Mouse (Mus musculus) heart, postnatal 0 days (tissue): ENCODE results near the gene Rpf2. TPM values are rescaled to one million over a fixed set of nuclear protein-coding genes. Genes with fewer than 3 reads are reported as not detected.

Experiments used
- ATAC-seq: fragments of 200-750 bp; cut with Nextera tagmentation; 2 replicates; pipeline ENCODE4 v1.8.0; 2017; ENCODE audit warnings: low read depth, moderate number of reproducible peaks, moderate library complexity; ENCODE audit not compliant: insufficient read depth
- DNase-seq: peaks from one replicate; pipeline ENCODE4 v3.0.0-alpha.2; 2016; ENCODE audit warnings: low spot score
- H3K27ac ChIP-seq: fragments of 300-500 bp; sonication (generic); 2 replicates; pipeline ENCODE4 v1.5.1; 2014; ENCODE audit warnings: low read depth, mild to moderate bottlenecking
- H3K27me3 ChIP-seq: fragments of 300-500 bp; sonication (generic); 2 replicates; pipeline ENCODE4 v1.6.1; 2014; ENCODE audit warnings: low read length, mixed read lengths; ENCODE audit not compliant: control insufficient read depth, insufficient read depth
- H3K36me3 ChIP-seq: fragments of 300-500 bp; sonication (generic); replicated peaks from 2 replicates; pipeline ENCODE4 v1.6.1; 2014; ENCODE audit warnings: low read length, mixed read lengths; ENCODE audit not compliant: control insufficient read depth, insufficient read depth
- H3K4me1 ChIP-seq: fragments of 300-500 bp; sonication (generic); 2 replicates; pipeline ENCODE4 v1.6.1; 2014; ENCODE audit warnings: antibody characterized with exemption; ENCODE audit not compliant: control insufficient read depth, insufficient read depth
- H3K4me2 ChIP-seq: fragments of 300-500 bp; sonication (generic); 2 replicates; pipeline ENCODE4 v1.6.1; 2014; ENCODE audit warnings: low read depth, mild to moderate bottlenecking, low read length, moderate library complexity
- H3K4me3 ChIP-seq: fragments of 300-500 bp; sonication (generic); 2 replicates; pipeline ENCODE4 v1.5.1; 2014; ENCODE audit warnings: low read depth, low read length
- H3K9ac ChIP-seq: fragments of 300-500 bp; sonication (generic); replicated peaks from 2 replicates; pipeline ENCODE4 v1.6.1; 2014; ENCODE audit warnings: low read depth, low read length, mixed read lengths
- H3K9me3 ChIP-seq: fragments of 300-500 bp; sonication (generic); replicated peaks from 2 replicates; pipeline ENCODE4 v1.6.1; 2016; ENCODE audit warnings: low read length; ENCODE audit not compliant: control insufficient read depth
- CTCF ChIP-seq: IDR thresholded peaks from 2 replicates; pipeline ENCODE4 v1.5.1; 2016; ENCODE audit warnings: antibody characterized with exemption, control low read depth, low read depth
- EP300 ChIP-seq: IDR thresholded peaks from 2 replicates; pipeline ENCODE4 v1.6.1; 2016; ENCODE audit warnings: antibody characterized with exemption, low read depth
- WGBS: fragments of 180-500 bp; shearing (Covaris S2); extraction: QIAGEN DNeasy Blood & Tissue Kit; methylation state at CpG from one replicate; pipeline ENCODE4 v1.1.7; 2014; 5-methylcytosine and 5-hydroxymethylcytosine counted together
- polyA plus RNA-seq: library from polyadenylated mRNA; unstranded; fragments of >200 nt; fragmentation: Nextera tagmentation; extraction: Ambion mirVana; gene quantifications from 2 replicates; pipeline ENCODE4 v1.2.1, GENCODE M21; 2015
- total RNA-seq: library from RNA; depleted of rRNA; stranded (reverse); fragments of >200 nt; gene quantifications from 2 replicates; pipeline ENCODE4 v1.2.3, GENCODE M21; 2014; ENCODE audit warnings: low replicate concordance

Gene Rpf2
- total and polyA plus RNA-seq, 2 experiments from 2014 or later: 10.0 to 30.8 TPM

- Histone ChIP-seq H3K4me3 (peak overlapping the region; percentile 4; the same call in 1 of the 2 replicates), H3K36me3 (no peaks in the 10 kb centered on the region)
- no peak for TF ChIP-seq CTCF
- no peak for TF ChIP-seq EP300
These were observed 55.4 kb downstream of the Rpf2 start for GRCm38 (mm10) chr10:40191338-40191979.

GRCm38 (mm10) chr10:40190871-40191270, 56.0 kb downstream of the Rpf2 start:
- Histone ChIP-seq H3K27me3 (no peaks in the 10 kb centered on the region), H3K4me2 (peak overlapping the region; percentile 39; the same call in 1 of the 2 replicates), H3K27ac (no peak overlapping the region), H3K4me1 (no peaks in the 10 kb centered on the region; the same call in 1 of the 2 replicates), H3K9ac (no peak overlapping the region), H3K4me3 (no peak overlapping the region), H3K9me3 (no peaks in the 10 kb centered on the region), H3K36me3 (no peaks in the 10 kb centered on the region)
- ATAC-seq (no peak), DNase-seq (no peak)
- TF ChIP-seq EP300 (no peak), CTCF (peak; percentile 27; the same call in 1 of the 2 replicates)
- WGBS: 66% methylated on average over 8 of the region's 8 CpGs

More at GRCm38 (mm10) chr10:40191338-40191979, 55.4 kb downstream of the Rpf2 start:
- Histone ChIP-seq H3K9ac (no peak overlapping the region), H3K4me2 (peak overlapping the region; percentile 39; the same call in 1 of the 2 replicates), H3K9me3 (no peaks in the 10 kb centered on the region), H3K27ac (no peak overlapping the region), H3K4me1 (no peaks in the 10 kb centered on the region; the same call in 1 of the 2 replicates), H3K27me3 (no peaks in the 10 kb centered on the region)
- no peak for ATAC-seq
- WGBS: 47% methylated on average over 22 of the region's 22 CpGs
- DNase-seq: no peak

GRCm38 (mm10) chr10:40189689-40190088, 57.1 kb downstream of the Rpf2 start:
- Histone ChIP-seq H3K9ac (no peak overlapping the region), H3K9me3 (no peaks in the 10 kb centered on the region), H3K4me1 (no peaks in the 10 kb centered on the region; the same call in 1 of the 2 replicates), H3K27ac (no peak overlapping the region), H3K4me2 (no peak overlapping the region), H3K4me3 (no peak overlapping the region), H3K36me3 (no peaks in the 10 kb centered on the region), H3K27me3 (no peaks in the 10 kb centered on the region)
- no peak for TF ChIP-seq CTCF
- ATAC-seq (no peak), DNase-seq (no peak)
- WGBS: 86% methylated on average over 2 of the region's 2 CpGs

- Histone ChIP-seq H3K9ac (no peak overlapping the region), H3K27ac (no peak overlapping the region), H3K4me1 (no peaks in the 10 kb centered on the region; the same call in 1 of the 2 replicates), H3K4me2 (no peak overlapping the region), H3K36me3 (no peaks in the 10 kb centered on the region), H3K9me3 (no peaks in the 10 kb centered on the region), H3K27me3 (no peaks in the 10 kb centered on the region), H3K4me3 (no peak overlapping the region)
- DNase-seq (no peak), ATAC-seq (no peak)
- WGBS: 78% methylated on average over 3 of the region's 3 CpGs
- TF ChIP-seq EP300: no peak
- TF ChIP-seq CTCF: no peak
These were observed 58.0 kb downstream of the Rpf2 start for GRCm38 (mm10) chr10:40188831-40189230.

GRCm38 (mm10) chr10:40185956-40186355, 60.9 kb downstream of the Rpf2 start:
- H3K4me1 ChIP-seq: no peaks in the 10 kb centered on the region
- H3K27me3 ChIP-seq: no peaks in the 10 kb centered on the region
- TF ChIP-seq CTCF: no peak
- TF ChIP-seq EP300: no peak
- H3K27ac ChIP-seq: no peak overlapping the region
- no peak for ATAC-seq
- H3K4me3 ChIP-seq: no peak overlapping the region
- no peaks in the 10 kb centered on the region for H3K9me3 ChIP-seq
- H3K9ac ChIP-seq: no peak overlapping the region
- no peaks in the 10 kb centered on the region for H3K36me3 ChIP-seq
- H3K4me2 ChIP-seq: no peak overlapping the region
- no peak for DNase-seq

GRCm38 (mm10) chr10:40180011-40180410, 66.8 kb downstream of the Rpf2 start:
- Histone ChIP-seq H3K4me2 (no peak overlapping the region), H3K4me1 (no peaks in the 10 kb centered on the region), H3K27ac (no peak overlapping the region), H3K36me3 (no peaks in the 10 kb centered on the region), H3K9me3 (no peaks in the 10 kb centered on the region), H3K4me3 (no peak overlapping the region), H3K27me3 (no peaks in the 10 kb centered on the region), H3K9ac (no peak overlapping the region)
- no peak for TF ChIP-seq EP300
- WGBS: 70% methylated on average over 2 of the region's 2 CpGs
- no peak for DNase-seq
- ATAC-seq: no peak
